Mouse (Mus musculus) lung, embryonic 15.5 days (tissue): ENCODE data around the gene Fat1. TPM values are rescaled to one million over a fixed set of nuclear protein-coding genes. Genes with fewer than 3 reads are reported as not detected.

ENCODE experiments used
- ATAC-seq: fragments of 200-750 bp; cut with Nextera tagmentation; 2 replicates; pipeline ENCODE4 v1.8.0; 2017; ENCODE audit warnings: moderate number of reproducible peaks, borderline replicate concordance; ENCODE audit not compliant: low FRiP score, low TSS enrichment; ENCODE audit errors: extremely low read depth
- H3K27ac ChIP-seq: fragments of 300-500 bp; sonication (generic); 2 replicates; pipeline ENCODE4 v1.5.1; 2015; ENCODE audit warnings: moderate library complexity, mild to moderate bottlenecking, inconsistent platforms
- H3K27me3 ChIP-seq: fragments of 300-500 bp; sonication (generic); 2 replicates; pipeline ENCODE4 v1.6.1; 2015; ENCODE audit warnings: inconsistent platforms
- H3K36me3 ChIP-seq: fragments of 300-500 bp; sonication (generic); 2 replicates; pipeline ENCODE4 v1.6.1; 2015; ENCODE audit warnings: inconsistent platforms
- H3K4me1 ChIP-seq: fragments of 300-500 bp; sonication (generic); 2 replicates; pipeline ENCODE4 v1.6.1; 2015; ENCODE audit warnings: inconsistent platforms
- H3K4me2 ChIP-seq: fragments of 300-500 bp; sonication (generic); 2 replicates; pipeline ENCODE4 v1.6.1; 2015; ENCODE audit warnings: inconsistent platforms, mild to moderate bottlenecking, moderate library complexity
- H3K4me3 ChIP-seq: fragments of 300-500 bp; sonication (generic); 2 replicates; pipeline ENCODE4 v1.5.1; 2015; ENCODE audit warnings: mild to moderate bottlenecking, inconsistent platforms
- H3K9ac ChIP-seq: fragments of 300-500 bp; sonication (generic); 2 replicates; pipeline ENCODE4 v1.6.1; 2015; ENCODE audit warnings: inconsistent platforms
- H3K9me3 ChIP-seq: fragments of 300-500 bp; sonication (generic); 2 replicates; pipeline ENCODE4 v1.6.1; 2016; ENCODE audit warnings: inconsistent platforms
- WGBS: fragments of 180-500 bp; shearing (Covaris S2); methylation state at CpG from one replicate; pipeline ENCODE4 v1.1.7; 2015; 5-methylcytosine and 5-hydroxymethylcytosine counted together
- polyA plus RNA-seq: library from polyadenylated mRNA; unstranded; fragments of >200 nt; fragmentation: Nextera tagmentation; extraction: Ambion mirVana; gene quantifications from 2 replicates; pipeline ENCODE4 v1.2.1, GENCODE M21; 2015

Fat1 gene
- 16.2 and 19.1 TPM in 2 replicates for polyA plus RNA-seq

DNA sequence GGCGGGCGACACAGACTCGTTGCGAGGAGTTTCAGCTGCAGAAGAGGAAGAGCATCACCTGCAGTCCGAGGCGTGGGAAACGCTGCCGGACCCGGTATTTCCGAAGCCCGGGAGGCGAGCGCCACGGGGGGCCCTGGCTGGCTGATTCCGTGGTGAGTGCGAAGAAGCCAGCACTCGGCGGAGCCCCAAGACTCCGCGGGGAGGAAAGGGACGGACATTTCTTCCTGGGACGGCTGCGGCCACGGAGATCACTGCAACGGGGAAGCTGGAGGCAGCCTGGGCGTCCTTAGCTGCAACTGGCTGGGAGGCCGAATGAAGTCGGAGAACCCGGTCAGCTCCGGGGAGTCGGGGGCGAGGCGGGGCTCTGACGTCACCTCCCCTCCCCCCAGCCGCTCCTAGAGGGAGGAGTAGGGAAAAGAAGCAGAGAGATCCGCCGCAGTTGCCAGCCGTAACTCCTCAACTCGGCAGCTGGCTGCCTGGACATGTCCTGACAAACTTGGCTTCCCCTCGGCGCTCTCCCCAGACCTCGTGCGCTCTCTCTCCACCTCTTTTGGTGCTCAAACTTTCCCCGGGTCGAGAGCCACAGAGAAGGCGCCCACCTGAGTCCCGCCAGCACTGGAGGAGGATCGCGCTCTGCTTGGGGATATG is at the start of gene Fat1:
Gene Fat1 (plus strand): TSS at position 598 of the 648 bp plus-strand sequence.
- no peaks in the 10 kb centered on the region for H3K9me3 ChIP-seq
- peak within 1 kb of the TSS; percentile 74 for H3K4me3 ChIP-seq
- H3K9ac ChIP-seq = peak within 1 kb of the TSS; percentile 65
- H3K4me1 ChIP-seq = peaks cover 6% of the 10 kb centered on the region; the same call in 1 of the 2 replicates
- WGBS = under 1% methylated on average over 49 of the region's 49 CpGs
- H3K27ac ChIP-seq = peak within 1 kb of the TSS; percentile 98
- ATAC-seq = peak; percentile 79
- no peaks in the 10 kb centered on the region for H3K36me3 ChIP-seq
- H3K27me3 ChIP-seq = no peaks in the 10 kb centered on the region
- H3K4me2 ChIP-seq = peak within 1 kb of the TSS; percentile 82

DNA sequence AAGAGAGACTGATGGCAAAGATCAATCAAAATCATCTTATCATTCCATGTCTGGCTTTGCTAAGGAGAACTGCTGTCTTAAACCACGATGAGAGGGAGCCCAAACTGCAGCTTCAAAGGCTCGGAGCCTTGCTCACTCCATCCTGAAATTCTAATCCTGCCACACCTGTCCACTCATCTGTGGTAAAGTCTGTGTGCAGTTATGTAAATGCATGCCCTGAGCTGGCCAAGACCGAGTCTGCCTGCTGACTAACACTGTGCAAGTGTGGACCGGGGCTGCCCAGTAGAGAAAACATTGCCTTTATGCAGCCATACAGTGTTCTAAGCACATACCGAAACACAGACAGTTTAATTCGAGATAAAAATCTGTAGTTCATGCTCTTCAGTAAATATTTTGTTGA is 40.6 kb upstream of the Fat1 start:
- Histone ChIP-seq H3K27me3 (no peaks in the 10 kb centered on the region), H3K9ac (no peak overlapping the region), H3K4me1 (no peaks in the 10 kb centered on the region), H3K36me3 (no peaks in the 10 kb centered on the region), H3K27ac (no peak overlapping the region), H3K4me2 (no peak overlapping the region), H3K4me3 (no peak overlapping the region), H3K9me3 (no peaks in the 10 kb centered on the region)
- no peak for ATAC-seq
- 42% methylated on average over 6 of the region's 6 CpGs for WGBS

DNA sequence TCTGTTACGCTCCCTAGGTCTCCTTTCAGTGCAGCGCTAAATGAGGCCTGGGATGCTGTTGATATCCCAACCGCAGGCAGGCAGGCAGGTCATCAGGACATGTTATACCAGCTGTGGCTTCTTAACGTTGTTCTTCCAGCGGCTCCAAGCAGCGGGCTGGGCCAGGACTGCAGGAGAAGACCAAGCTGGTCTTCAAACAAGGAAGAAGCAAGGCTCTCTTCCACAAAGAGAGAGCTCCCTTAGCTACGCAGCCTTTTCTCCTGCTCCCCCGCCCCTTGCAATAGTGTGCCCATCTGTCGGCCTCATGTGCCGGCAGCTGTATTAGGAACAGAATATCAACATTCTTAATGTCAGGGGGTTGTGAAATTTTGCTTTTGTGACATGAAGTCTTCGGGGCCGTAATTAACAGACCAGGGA is 35.7 kb upstream of the Fat1 start:
- Histone ChIP-seq H3K4me2 (no peak overlapping the region), H3K9me3 (no peaks in the 10 kb centered on the region), H3K9ac (no peak overlapping the region), H3K4me1 (no peaks in the 10 kb centered on the region), H3K27me3 (no peaks in the 10 kb centered on the region), H3K36me3 (no peaks in the 10 kb centered on the region), H3K27ac (no peak overlapping the region), H3K4me3 (no peak overlapping the region)
- 38% methylated on average over 12 of the region's 12 CpGs for WGBS
- no peak for ATAC-seq

DNA sequence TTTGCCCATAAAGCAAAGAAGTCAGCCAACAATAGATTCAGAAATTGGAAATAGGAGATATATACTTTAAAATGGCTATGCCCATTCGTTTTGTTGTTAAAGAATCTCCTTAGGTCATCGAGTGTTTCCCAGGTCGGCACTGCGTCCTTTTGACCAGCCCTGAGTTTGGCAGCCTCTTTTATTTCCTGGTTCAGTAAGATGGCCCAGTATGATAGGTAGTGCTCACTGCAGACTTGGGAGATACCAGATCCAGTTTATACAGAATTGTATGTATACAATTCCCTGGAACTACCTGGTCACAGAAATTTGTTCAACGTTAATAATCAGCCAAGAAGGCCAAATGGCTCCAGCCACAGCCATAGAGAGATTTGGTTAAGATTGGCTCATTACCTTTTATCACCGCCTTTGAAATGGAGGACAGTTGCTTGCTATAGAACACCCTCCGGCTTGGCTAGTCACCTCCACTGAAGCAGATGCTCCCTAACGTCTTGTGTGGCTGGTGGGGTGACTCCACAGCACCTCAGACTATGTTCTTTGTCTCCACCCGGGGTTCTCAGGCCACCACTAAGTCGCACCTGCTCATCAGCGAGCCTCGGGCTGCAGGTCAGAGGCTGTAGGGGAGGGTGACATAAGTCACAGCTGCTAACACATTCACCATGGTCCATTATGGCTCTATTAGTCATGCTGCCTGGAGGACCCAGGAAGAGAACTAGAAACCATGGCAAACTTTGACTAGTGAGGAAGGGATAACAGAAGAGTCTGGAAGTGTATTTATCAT is 23.9 kb upstream of the Fat1 start:
- no peak for ATAC-seq
- WGBS = 70% methylated on average over 12 of the region's 12 CpGs

DNA sequence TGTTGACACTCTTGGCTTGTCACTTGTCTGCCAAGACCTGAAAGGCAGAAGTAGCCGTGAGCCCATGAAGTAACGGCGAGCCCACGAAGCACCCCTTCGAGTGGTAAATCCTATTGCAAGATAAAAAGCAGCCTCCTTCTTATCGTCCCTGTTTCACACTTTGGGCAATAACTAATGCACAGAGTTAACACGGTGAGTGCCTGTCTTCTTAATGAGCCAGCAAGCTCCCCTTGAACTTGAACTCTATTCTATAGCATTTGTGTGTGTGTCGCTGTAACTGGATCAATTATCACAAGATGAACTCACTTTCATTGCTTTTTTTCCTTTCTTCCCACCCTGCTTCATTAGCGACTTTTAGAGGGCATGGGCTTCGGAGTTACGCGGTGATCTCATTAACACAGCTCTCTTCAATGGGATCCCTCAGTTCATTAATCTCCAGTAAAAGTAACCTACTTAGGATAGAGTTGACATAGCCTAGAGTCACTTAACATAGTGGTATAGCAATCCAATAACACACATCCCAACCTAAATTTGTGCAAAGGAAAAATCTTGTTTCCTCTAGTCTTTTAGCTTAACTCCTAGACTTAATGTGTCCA is 15.7 kb upstream of the Fat1 start:
- H3K27ac ChIP-seq = no peak overlapping the region
- no peaks in the 10 kb centered on the region for H3K36me3 ChIP-seq
- no peaks in the 10 kb centered on the region for H3K4me1 ChIP-seq
- WGBS = 84% methylated on average over 12 of the region's 12 CpGs
- ATAC-seq = no peak
- no peaks in the 10 kb centered on the region for H3K27me3 ChIP-seq
- no peak overlapping the region for H3K9ac ChIP-seq
- H3K9me3 ChIP-seq = no peaks in the 10 kb centered on the region
- H3K4me2 ChIP-seq = no peak overlapping the region
- no peak overlapping the region for H3K4me3 ChIP-seq

More for the DNA sequence above, 23.9 kb upstream of the Fat1 start:
- Histone ChIP-seq H3K27ac (no peak overlapping the region), H3K9ac (no peak overlapping the region), H3K4me1 (no peaks in the 10 kb centered on the region), H3K9me3 (no peaks in the 10 kb centered on the region), H3K27me3 (no peaks in the 10 kb centered on the region), H3K4me2 (no peak overlapping the region), H3K36me3 (no peaks in the 10 kb centered on the region), H3K4me3 (no peak overlapping the region)

DNA sequence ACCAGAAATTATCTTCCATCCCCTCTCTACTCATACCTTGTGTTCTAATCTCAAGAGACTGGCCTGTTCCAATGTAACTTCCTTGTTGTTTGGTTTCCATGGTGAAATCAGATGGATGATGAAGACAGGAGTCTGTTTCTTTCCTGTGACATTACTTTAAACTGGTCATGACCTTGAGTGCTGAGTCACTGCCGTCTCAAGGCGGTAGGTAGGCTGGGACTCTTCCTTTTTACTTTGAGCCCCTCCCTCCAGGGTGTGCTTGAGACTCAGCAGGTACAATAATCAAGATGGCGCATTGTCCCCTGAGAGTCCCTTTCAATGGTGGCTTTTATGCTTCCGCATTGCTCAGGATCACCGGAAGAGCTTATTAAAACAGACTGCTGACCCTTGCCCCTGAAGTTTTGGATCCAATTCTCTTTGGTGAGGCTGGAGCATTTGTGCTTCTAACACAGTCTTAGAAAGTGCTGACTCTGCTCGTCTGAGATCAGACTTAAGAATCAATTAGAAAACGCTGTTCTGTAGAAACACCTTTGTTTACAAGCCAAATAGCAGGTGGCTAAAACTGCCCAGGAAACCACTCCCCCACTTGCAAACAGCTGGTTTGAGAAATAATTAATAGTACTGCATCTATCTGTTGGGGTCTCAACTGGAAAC is 14.7 kb upstream of the Fat1 start:
- no peaks in the 10 kb centered on the region for H3K27me3 ChIP-seq
- no peak for ATAC-seq
- H3K9ac ChIP-seq = no peak overlapping the region
- H3K4me3 ChIP-seq = no peak overlapping the region
- no peak overlapping the region for H3K27ac ChIP-seq
- H3K4me2 ChIP-seq = no peak overlapping the region
- no peaks in the 10 kb centered on the region for H3K9me3 ChIP-seq
- 64% methylated on average over 7 of the region's 7 CpGs for WGBS
- no peaks in the 10 kb centered on the region for H3K4me1 ChIP-seq
- no peaks in the 10 kb centered on the region for H3K36me3 ChIP-seq

DNA sequence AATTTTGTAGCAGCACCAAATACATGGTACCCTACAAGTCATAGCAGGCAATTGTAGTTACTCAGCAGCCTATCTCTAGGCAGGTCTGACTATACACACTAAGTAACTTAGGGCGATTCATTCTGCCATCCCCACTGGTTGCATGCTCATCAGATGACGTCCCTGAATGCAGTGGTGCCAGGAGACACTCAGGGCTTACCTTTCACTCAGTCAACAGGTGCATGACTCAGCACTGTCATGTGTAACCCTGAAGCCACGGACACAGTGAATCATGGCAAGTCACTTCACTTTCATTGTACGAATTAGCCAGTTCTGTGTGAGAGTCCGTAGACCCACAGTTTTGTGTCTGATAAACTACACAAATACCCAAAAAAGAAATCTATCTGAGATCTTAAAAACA is 10.3 kb upstream of the Fat1 start:
- H3K4me3 ChIP-seq = no peak overlapping the region
- ATAC-seq = no peak
- 81% methylated on average over 5 of the region's 5 CpGs for WGBS
- no peaks in the 10 kb centered on the region for H3K9me3 ChIP-seq
- no peaks in the 10 kb centered on the region for H3K27me3 ChIP-seq
- H3K9ac ChIP-seq = no peak overlapping the region
- no peaks in the 10 kb centered on the region for H3K4me1 ChIP-seq
- H3K4me2 ChIP-seq = no peak overlapping the region
- H3K36me3 ChIP-seq = no peaks in the 10 kb centered on the region
- no peak overlapping the region for H3K27ac ChIP-seq

DNA sequence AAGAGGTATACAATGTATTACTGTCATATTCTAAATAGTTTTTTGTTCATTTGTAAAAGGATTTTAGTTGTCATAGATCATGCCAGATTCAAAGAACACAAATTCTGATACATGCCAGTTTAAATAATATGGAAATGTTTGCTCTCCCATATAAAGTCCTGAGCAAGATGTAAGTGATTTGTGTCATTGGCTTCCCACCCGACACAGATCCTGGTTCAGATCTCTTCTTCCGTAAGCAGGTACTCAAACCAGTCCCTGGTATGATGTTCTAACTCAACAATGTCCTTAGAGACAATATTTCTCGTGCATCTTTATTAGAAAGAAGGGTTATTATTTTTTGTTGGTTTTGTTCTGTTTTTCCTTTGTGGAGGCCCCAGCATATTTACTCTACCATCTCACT is 5.2 kb upstream of the Fat1 start:
- no peak overlapping the region for H3K4me2 ChIP-seq
- no peak overlapping the region for H3K4me3 ChIP-seq
- H3K9me3 ChIP-seq = no peaks in the 10 kb centered on the region
- no peaks in the 10 kb centered on the region for H3K27me3 ChIP-seq
- no peak for ATAC-seq
- no peak overlapping the region for H3K9ac ChIP-seq
- 90% methylated on average over 3 of the region's 3 CpGs for WGBS
- H3K36me3 ChIP-seq = no peaks in the 10 kb centered on the region
- no peaks in the 10 kb centered on the region; the same call in 1 of the 2 replicates for H3K4me1 ChIP-seq
- no peak overlapping the region for H3K27ac ChIP-seq

DNA sequence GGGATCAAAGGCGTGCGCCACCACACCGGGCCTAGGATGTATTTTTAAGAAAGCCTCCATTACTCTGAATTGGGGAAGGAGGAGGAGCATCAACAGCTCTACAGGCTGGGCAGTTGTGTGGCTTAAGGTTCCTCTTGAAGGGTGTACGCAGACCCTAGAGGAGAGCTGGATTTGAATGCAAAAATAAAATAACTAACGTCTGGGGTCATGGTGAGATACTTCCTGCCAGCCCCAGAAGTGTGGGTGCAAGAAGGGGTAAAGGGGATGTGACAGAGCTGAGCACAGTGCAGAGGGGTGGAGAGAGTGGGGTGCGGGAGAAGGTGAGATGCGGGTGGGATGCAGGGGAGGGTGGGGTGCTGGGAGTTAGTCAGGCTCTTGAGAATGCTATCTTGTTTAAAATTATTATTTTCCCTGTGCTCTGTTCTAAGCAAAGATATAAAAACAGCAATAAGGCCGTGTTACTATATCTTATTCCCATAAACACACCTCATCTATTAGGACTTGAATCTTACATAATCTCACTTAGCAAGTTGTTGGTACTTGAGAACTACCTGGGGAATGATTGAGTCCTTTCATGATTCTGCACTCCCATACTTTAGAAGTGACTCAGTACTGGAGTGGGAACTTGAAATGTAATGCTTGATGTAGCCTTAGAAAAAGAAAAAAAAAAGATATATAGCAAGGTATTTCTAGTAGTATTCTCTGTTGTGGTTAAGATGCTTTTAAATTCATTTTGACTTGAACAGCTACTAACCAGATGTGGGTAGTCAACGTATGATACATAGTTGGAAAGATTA is 2.5 kb upstream of the Fat1 start:
- no peaks in the 10 kb centered on the region; the same call in 1 of the 2 replicates for H3K4me1 ChIP-seq
- no peaks in the 10 kb centered on the region for H3K36me3 ChIP-seq
- ATAC-seq = no peak
- no peaks in the 10 kb centered on the region for H3K9me3 ChIP-seq
- H3K4me2 ChIP-seq = no peak overlapping the region
- no peak overlapping the region for H3K4me3 ChIP-seq
- no peak overlapping the region for H3K9ac ChIP-seq
- WGBS = 82% methylated on average over 9 of the region's 9 CpGs
- no peaks in the 10 kb centered on the region for H3K27me3 ChIP-seq
- H3K27ac ChIP-seq = no peak overlapping the region

DNA sequence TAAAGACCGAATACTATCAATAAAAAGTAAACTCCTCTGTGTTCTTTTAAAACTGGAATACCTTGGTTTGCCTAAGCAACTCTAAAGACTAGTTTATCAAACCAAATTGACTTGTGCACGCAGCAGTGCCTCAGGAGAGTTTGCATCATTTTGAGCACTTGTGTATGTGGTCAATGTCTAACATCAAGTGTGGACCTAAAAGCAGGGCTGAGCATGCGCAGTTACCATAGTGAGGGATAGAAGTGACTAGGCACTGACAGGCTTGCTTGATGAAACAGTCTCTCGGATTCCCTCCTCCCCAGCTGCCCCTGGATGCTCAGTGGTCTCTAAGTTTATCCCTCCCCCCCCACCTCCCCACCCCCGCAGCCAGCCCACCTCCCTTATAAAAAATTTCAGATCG is 1.8 kb upstream of the Fat1 start:
- no peaks in the 10 kb centered on the region; the same call in 1 of the 2 replicates for H3K4me1 ChIP-seq
- H3K27me3 ChIP-seq = no peaks in the 10 kb centered on the region
- H3K27ac ChIP-seq = no peak overlapping the region
- no peaks in the 10 kb centered on the region for H3K9me3 ChIP-seq
- no peak for ATAC-seq
- WGBS = 35% methylated on average over 6 of the region's 6 CpGs
- H3K9ac ChIP-seq = no peak overlapping the region
- peak overlapping the region; percentile 74 for H3K4me3 ChIP-seq
- no peaks in the 10 kb centered on the region for H3K36me3 ChIP-seq
- peak overlapping the region; percentile 82 for H3K4me2 ChIP-seq

DNA sequence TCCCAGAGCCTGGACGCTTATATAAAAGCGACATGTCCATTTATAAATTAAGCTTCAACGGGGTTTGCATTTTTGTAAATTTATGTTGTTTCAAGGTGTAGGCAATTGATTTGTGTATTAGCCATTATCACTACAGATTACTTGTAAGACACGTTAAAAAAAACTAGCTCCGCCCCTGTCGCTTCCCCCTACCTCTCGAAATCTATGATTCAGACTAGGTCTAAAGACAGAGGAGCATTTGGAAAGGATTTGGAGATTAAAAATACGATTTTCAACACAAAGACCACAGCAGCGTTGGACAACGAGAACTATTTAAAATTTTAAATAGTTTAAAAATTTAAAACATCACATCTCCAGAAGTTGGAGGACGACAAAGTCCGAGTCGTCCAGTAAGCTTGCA is 831 bp upstream of the Fat1 start:
- no peaks in the 10 kb centered on the region for H3K36me3 ChIP-seq
- H3K9me3 ChIP-seq = no peaks in the 10 kb centered on the region
- peak overlapping the region; percentile 82 for H3K4me2 ChIP-seq
- ATAC-seq = no peak
- peak overlapping the region; percentile 65 for H3K9ac ChIP-seq
- H3K27ac ChIP-seq = peak overlapping the region; percentile 98
- H3K4me1 ChIP-seq = peaks cover under 1% of the 10 kb centered on the region; the same call in 1 of the 2 replicates
- no peaks in the 10 kb centered on the region for H3K27me3 ChIP-seq
- 1% methylated on average over 13 of the region's 13 CpGs for WGBS
- H3K4me3 ChIP-seq = peak overlapping the region; percentile 74
